Mouse (Mus musculus) E14TG2a.4 (cell line): ENCODE measurements around the gene Dock8.

Source experiments
- CTCF ChIP-seq: conservative IDR thresholded peaks from 2 replicates; pipeline ENCODE4 v1.5.1; 2014; ENCODE audit warnings: low read length
- NANOG ChIP-seq: IDR thresholded peaks from 2 replicates; pipeline ENCODE4 v1.6.1; 2014; ENCODE audit warnings: borderline replicate concordance, low read length, mixed read lengths

GRCm38 (mm10) chr19:24978852-24979842, 20.2 kb upstream of the Dock8 start:
- TF ChIP-seq CTCF = no peak
- TF ChIP-seq NANOG = no peak
